Mouse (Mus musculus) spleen, postnatal 36 days (tissue): ENCODE results near the gene Esrrg.

Source experiments
- DNase-seq, 2 experiments: peaks; one replicate each; pipeline ENCODE4 v3.0.0; 2022; ENCODE audit warnings: low spot score in 2 of 2, mixed read lengths in 1 of 2

The Esrrg gene

GRCm38 (mm10) chr1:187706046-187706445 is 97.5 kb downstream of the Esrrg start:
- no peak for DNase-seq

GRCm38 (mm10) chr1:187707176-187707575 is 98.6 kb downstream of the Esrrg start:
- no peak for DNase-seq

- no peak for DNase-seq
Measured at GRCm38 (mm10) chr1:187710434-187710948, 101.9 kb downstream of the Esrrg start.

GRCm38 (mm10) chr1:187721035-187721434 is 112.4 kb downstream of the Esrrg start:
- no peak for DNase-seq

- no peak for DNase-seq
Measured at GRCm38 (mm10) chr1:187722016-187722415, 113.4 kb downstream of the Esrrg start.

GRCm38 (mm10) chr1:187724651-187725050 is 116.1 kb downstream of the Esrrg start:
- DNase-seq: no peak

GRCm38 (mm10) chr1:187725351-187725750 is 116.8 kb downstream of the Esrrg start:
- no peak for DNase-seq

GRCm38 (mm10) chr1:187731171-187731570 is 122.6 kb downstream of the Esrrg start:
- DNase-seq: no peak

GRCm38 (mm10) chr1:187736507-187736906 is 127.9 kb downstream of the Esrrg start:
- no peak for DNase-seq

GRCm38 (mm10) chr1:187737296-187737695 is 128.7 kb downstream of the Esrrg start:
- no peak for DNase-seq

- DNase-seq: no peak
Measured at GRCm38 (mm10) chr1:187740531-187740930, 131.9 kb downstream of the Esrrg start.

- DNase-seq: no peak
Measured at GRCm38 (mm10) chr1:187741306-187741705, 132.7 kb downstream of the Esrrg start.

- DNase-seq: no peak
Measured at GRCm38 (mm10) chr1:187742071-187742470, 133.5 kb downstream of the Esrrg start.

GRCm38 (mm10) chr1:187749294-187749693 is 140.7 kb downstream of the Esrrg start:
- no peak for DNase-seq

- no peak for DNase-seq
Measured at GRCm38 (mm10) chr1:187749931-187750330, 141.3 kb downstream of the Esrrg start.

GRCm38 (mm10) chr1:187755528-187755927 is 146.9 kb downstream of the Esrrg start:
- DNase-seq: no peak

- DNase-seq: no peak
Measured at GRCm38 (mm10) chr1:187757981-187758380, 149.4 kb downstream of the Esrrg start.

GRCm38 (mm10) chr1:187758546-187758945 is 150.0 kb downstream of the Esrrg start:
- no peak for DNase-seq

- no peak for DNase-seq
Measured at GRCm38 (mm10) chr1:187759536-187759935, 150.9 kb downstream of the Esrrg start.

- no peak for DNase-seq
Measured at GRCm38 (mm10) chr1:187762641-187763450, 154.3 kb downstream of the Esrrg start.

- no peak for DNase-seq
Measured at GRCm38 (mm10) chr1:187763451-187763755, 154.8 kb downstream of the Esrrg start.

- no peak for DNase-seq
Measured at GRCm38 (mm10) chr1:187763821-187764220, 155.2 kb downstream of the Esrrg start.

GRCm38 (mm10) chr1:187765577-187765976 is 157.0 kb downstream of the Esrrg start:
- no peak for DNase-seq

- no peak for DNase-seq
Measured at GRCm38 (mm10) chr1:187767355-187767754, 158.8 kb downstream of the Esrrg start.
